Mouse (Mus musculus): Measurements from ENCODE around the gene Thpo.

Thpo gene

DNA sequence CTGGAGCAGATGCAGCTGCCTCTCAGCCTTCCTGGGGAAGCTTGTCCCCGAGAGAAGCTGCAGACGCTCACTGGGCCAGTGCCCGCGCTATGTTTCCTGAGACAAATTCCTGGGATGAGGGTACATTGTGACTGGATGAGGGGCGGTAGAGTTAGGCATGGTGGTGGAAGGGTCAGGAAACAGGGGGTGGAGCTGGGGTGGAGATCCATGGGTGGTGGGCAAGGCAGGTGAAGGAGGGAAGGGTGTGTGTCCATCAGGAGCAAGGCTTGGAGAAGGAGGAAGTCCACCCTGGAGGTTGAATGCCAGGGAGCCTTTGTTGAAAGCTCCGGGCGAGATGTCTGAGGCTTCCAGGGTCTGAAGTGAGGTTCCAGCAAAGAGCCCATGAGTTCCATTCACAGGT, 9.0 kb downstream of the Thpo start:
- in situ Hi-C loops (cut with MboI, MseI) = no loop called here

GRCm38 (mm10) chr16:20724338-20724748, 10.0 kb downstream of the Thpo start:
- in situ Hi-C loops (cut with MboI, MseI) = no loop called here

GRCm38 (mm10) chr16:20723247-20723646, 11.1 kb downstream of the Thpo start:
- in situ Hi-C loops (cut with MboI, MseI) = no loop called here

- in situ Hi-C loops (cut with MboI, MseI) = no loop called here
These were observed 11.6 kb downstream of the Thpo start for GRCm38 (mm10) chr16:20722736-20723135.

- in situ Hi-C loops (cut with MboI, MseI) = no loop called here
These were observed 12.5 kb downstream of the Thpo start for GRCm38 (mm10) chr16:20721808-20722207.

GRCm38 (mm10) chr16:20717978-20718670, 16.2 kb downstream of the Thpo start:
- in situ Hi-C loops (cut with MboI, MseI) = loop anchor here (5.0 kb wide), 1 partner anchor 41 kb away; no protein-coding TSS in a partner anchor

DNA sequence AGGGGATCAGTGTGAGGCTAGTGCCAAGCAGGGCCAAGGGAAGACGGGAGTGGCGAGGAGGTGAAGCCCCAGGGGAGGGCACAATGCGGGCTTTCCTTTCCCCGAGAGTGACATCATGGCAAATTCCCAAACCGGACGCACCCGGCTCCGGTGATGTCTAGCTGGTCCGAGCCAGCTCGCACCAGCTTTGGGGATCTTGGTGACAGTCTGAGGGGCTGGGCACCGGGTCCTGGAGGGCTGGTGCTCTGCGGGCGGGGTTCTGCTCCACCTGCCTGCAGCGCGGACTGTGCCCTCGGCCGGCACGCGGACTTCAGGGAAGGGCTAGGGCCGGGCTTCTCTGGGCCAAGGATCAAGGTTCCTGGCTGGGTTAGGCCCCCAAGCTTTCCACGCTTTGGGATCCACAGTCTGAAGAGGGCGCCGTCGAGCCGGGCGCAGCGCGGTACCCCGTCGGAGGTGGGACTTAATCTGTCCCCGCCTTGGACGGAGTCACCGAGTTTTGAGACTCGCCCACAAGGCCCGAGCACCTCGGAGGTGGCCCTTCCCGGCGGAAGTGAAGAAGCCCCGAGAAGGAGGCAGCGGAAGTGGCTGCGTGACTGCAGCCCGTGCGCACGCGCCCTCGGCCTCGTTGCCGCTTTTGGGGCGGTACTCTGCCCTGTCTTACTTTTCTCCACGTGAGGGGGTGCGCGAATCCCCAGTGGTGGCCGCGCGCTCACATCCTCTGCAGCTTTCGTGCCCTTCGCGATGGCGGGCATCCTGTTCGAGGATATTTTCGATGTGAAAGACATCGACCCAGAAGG, 16.9 kb downstream of the Thpo start, which contains the start of the genes Polr2h and Clcn2:
Gene Polr2h (plus strand): TSS at position 485 of the 797 bp plus-strand sequence.
Gene Clcn2 (minus strand): TSS at position 566 of the 797 bp plus-strand sequence.
- in situ Hi-C loops (cut with MboI, MseI) = loop anchor here (5.0 kb wide), 1 partner anchor 40 kb away; no protein-coding TSS in a partner anchor

- in situ Hi-C loops (cut with MboI, MseI) = loop anchor here (5.0 kb wide), 1 partner anchor 40 kb away; no protein-coding TSS in a partner anchor
These were observed 17.5 kb downstream of the Thpo start for GRCm38 (mm10) chr16:20716841-20717180.

GRCm38 (mm10) chr16:20715976-20716840, 18.1 kb downstream of the Thpo start:
- in situ Hi-C loops (cut with MboI, MseI) = loop anchor here (5.0 kb wide), 1 partner anchor 39 kb away; no protein-coding TSS in a partner anchor

DNA sequence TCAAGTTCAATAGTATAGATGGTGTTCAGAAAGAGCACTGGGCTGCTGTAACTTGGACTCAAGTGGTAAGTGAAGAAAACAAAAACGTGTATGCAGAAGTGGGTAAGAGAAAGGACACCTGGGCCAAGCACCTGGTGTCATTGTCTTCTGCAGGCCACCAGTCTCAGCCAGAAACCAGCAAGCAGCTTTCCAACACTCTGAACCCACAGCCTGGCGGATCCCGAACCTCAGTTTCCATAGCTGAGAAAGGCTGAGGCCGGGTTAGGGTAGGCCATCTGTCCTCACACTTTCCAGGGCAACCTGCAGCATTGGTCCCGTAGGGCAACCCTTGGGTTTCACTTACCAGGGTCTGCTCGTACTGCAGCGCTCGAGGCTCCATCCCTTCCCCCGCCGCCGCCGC, 18.7 kb downstream of the Thpo start:
- in situ Hi-C loops (cut with MboI, MseI) = loop anchor here (5.0 kb wide), 1 partner anchor 38 kb away; no protein-coding TSS in a partner anchor

GRCm38 (mm10) chr16:20715161-20715560, 19.1 kb downstream of the Thpo start:
- in situ Hi-C loops (cut with MboI, MseI) = loop anchor here (5.0 kb wide), 1 partner anchor 38 kb away; no protein-coding TSS in a partner anchor

- in situ Hi-C loops (cut with MboI, MseI) = loop anchor here (5.0 kb wide), 1 partner anchor 37 kb away; no protein-coding TSS in a partner anchor
These were observed 19.8 kb downstream of the Thpo start for GRCm38 (mm10) chr16:20714307-20715080.

GRCm38 (mm10) chr16:20712889-20713288, 21.4 kb downstream of the Thpo start:
- in situ Hi-C loops (cut with MboI, MseI) = no loop called here

DNA sequence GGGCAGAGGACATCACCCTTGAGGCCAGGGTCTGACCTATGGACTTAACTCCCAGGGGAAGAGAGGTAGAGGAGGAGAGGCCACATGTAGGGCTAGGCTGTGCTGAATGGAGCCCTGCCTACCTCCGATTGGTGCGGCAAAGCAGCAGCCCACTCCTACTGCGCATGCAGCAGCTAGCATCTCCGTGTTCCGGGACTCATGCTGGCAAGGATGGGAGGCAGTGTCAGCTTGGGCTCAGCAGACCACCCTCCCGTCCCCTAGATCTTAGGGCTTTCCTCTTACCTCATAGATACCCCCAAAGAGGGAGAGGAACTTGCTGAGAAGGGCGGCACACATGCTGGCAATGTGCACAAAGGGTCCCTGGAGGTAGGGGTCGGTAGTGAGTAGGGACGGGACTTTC, 22.1 kb downstream of the Thpo start:
- in situ Hi-C loops (cut with MboI, MseI) = no loop called here

- in situ Hi-C loops (cut with MboI, MseI) = no loop called here
These were observed 23.5 kb downstream of the Thpo start for GRCm38 (mm10) chr16:20710810-20711209.

- in situ Hi-C loops (cut with MboI, MseI) = no loop called here
These were observed 23.9 kb downstream of the Thpo start for GRCm38 (mm10) chr16:20710370-20710769.

- in situ Hi-C loops (cut with MboI, MseI) = no loop called here
These were observed 25.2 kb downstream of the Thpo start for GRCm38 (mm10) chr16:20708939-20709734.

DNA sequence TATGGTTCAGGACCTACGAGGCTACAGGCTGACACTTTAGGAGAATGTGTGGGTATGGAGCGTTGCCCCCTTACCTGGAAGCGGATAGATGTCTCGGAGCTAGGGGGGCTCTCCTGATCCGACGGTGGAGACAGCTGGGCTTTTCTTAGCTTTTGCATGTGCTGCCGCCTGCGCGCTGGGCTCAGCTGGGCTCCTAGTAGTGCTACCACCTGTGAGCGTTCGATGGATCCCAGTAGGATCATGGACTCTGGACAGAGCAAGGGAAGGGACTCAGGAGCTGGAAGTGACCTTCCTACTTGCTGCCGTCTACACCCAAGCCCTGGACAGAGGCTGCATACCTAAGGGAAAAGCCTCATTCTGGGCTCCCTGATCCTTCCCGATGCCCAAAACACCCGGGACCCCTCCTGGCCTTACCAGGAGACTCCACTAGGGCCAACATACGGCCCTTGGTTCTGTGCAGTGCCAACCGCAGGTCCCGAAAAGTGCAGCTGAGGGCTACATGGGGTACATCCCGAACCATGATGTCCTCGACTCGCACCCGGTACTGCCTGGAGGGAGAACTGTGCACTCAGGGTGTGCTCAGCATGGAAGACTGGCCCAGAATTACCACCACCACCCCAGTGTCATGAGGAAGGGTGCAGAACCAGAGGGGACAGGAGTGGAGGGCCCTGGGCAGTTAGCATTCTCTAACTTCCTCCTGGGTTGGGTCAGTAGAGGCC, 25.9 kb downstream of the Thpo start:
- in situ Hi-C loops (cut with MboI, MseI) = no loop called here

DNA sequence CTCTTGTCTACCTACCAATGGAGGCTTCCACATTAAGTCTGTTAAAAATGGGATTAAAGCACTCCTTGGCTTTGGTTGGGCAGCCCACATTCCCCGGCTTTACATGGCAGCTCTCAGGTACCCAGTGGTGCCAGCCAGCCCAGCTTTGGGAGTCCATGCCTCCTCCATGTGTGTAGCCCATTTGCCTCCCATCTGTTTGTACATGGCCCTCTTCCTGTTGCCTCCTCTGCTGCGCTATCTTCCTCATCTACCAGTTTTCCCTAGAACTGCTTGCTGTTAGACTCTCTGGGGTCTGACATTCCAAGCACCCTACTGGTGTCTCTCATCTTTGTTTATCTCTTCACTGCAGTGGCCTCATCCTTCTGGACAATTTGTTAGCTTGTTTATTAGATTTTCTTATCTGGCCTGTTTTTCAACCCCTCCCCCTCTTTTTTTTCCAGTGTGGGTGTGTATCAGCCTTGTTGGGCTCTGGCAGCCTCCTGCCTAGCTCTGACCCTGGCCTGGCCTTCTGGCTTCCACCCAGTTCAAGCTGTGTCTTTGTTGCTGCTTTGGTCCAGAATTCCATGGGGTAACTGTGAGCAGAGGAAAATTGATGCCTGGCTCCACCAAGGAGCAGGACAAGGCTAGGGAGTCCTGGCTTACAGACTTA, 27.8 kb downstream of the Thpo start:
- in situ Hi-C loops (cut with MboI, MseI) = no loop called here
